Mouse (Mus musculus) adrenal gland, postnatal 0 days (tissue): ENCODE measurements around the gene Fam90a1b. TPM values are rescaled to one million over a fixed set of nuclear protein-coding genes. Genes with fewer than 3 reads are reported as not detected.

Source experiments
- microRNA-seq: library from miRNA; unstranded; fragments of <30 nt; microRNA quantifications from one replicate; pipeline ENCODE4, GENCODE M21; 2016; ENCODE audit warnings: borderline replicate concordance; ENCODE audit not compliant: insufficient number of aligned reads
- polyA plus RNA-seq: library from polyadenylated mRNA; unstranded; fragments of >200 nt; fragmentation: Nextera tagmentation; extraction: Ambion mirVana; gene quantifications from 2 replicates; pipeline ENCODE4 v1.2.1, GENCODE M21; 2015

Gene Fam90a1b
- polyA plus RNA-seq, result not detected in 2 replicates

GRCm38 (mm10) chrX:94366670-94367241, at the start of gene Fam90a1b, which contains the start of gene Apoo:
TSS of gene Fam90a1b (minus strand) at chrX:94366777.
TSS of gene Apoo (plus strand) at chrX:94367117.

Small RNA genes lying within 50 kb of the gene (microRNA-seq; reads per million reads assigned to microRNA genes)
- not detected for gene Gm44477

Other genes starting within 250 kb of the Fam90a1b start
- 16.5 and 19.2 TPM in 2 replicates for gene Zfx, start 243.1 kb downstream of the Fam90a1b start, polyA plus RNA-seq
- gene Eif2s3x, start 153.9 kb downstream of the Fam90a1b start, polyA plus RNA-seq, result 36.0 and 47.2 TPM in 2 replicates
- gene Klhl15, start 132.2 kb downstream of the Fam90a1b start, polyA plus RNA-seq, result 8.7 and 9.4 TPM in 2 replicates
- gene Apoo, start 340 bp upstream of the Fam90a1b start, polyA plus RNA-seq, result 84.9 and 90.5 TPM in 2 replicates
- 320 and 365 TPM in 2 replicates for gene Maged1, start 175.4 kb upstream of the Fam90a1b start, polyA plus RNA-seq